Mouse (Mus musculus) liver, postnatal 0 days (tissue): Measurements from ENCODE around the gene Ankrd40.

Source experiments
- CTCF ChIP-seq: sonication (generic); IDR thresholded peaks from 2 replicates; pipeline ENCODE4 v1.5.1; 2016; ENCODE audit warnings: antibody characterized with exemption, low read depth
- EP300 ChIP-seq: IDR thresholded peaks from 2 replicates; pipeline ENCODE4 v1.6.1; 2016; ENCODE audit warnings: antibody characterized with exemption, low read depth, mild to moderate bottlenecking

- no peak for TF ChIP-seq CTCF
- TF ChIP-seq EP300 = no peak
These were observed 8.8 kb downstream of the Ankrd40 start for GRCm38 (mm10) chr11:94336551-94336950.
